14 mouse cellular contexts compared by ENCODE assay signal in the genomic region with DNA sequence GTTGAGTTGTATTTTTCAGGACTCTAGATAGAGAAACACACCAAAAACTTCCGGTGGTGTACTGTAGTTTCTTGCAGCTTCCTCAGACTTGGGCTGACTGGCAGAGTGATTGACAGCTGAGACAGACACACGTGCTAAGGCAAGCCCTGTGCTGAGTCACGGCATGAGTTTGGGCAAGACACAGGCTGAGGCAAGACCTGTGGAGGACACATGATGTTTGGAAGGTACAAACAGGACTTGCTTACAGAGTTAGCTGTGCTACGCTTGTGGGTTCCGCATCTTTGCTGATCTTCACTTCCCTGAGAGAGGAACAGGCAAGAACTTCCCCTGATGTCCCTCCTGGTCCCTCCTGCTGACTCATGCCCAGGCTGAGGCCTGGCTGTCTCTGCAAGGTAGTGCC. TPM values are rescaled to one million over a fixed set of nuclear protein-coding genes. Genes with fewer than 3 reads are reported as not detected.
DNase-seq lines count a peak whose midpoint lies in the region; ATAC-seq and TF ChIP-seq lines count a peak whose summit lies in the region.
"Had no signal": no experiment of that assay in that cellular context is flagged by ENCODE, and none has a peak within 500 bp of the region (broad histone marks: within the 10 kb centered on the region; RNA-seq: fewer than 3 reads in every experiment).

No protein-coding gene starts in this region.

- no peaks in the 10 kb centered on the region for H3K27me3 ChIP-seq in lung, postnatal 0 days (replicated peaks; ENCODE audit: insufficient read depth, low read length)
- H3K27me3 ChIP-seq in Patski: no peaks in the 10 kb centered on the region
- H3K27me3 ChIP-seq in stomach, embryonic 15.5 days (replicated peaks): no peaks in the 10 kb centered on the region
- H3K27me3 ChIP-seq: embryonic facial prominence, embryonic 13.5 days; kidney, embryonic 15.5 days had no signal

- H3K27ac ChIP-seq in lung, postnatal 0 days (ENCODE audit: low read length): no peak overlapping the region
- H3K27ac ChIP-seq in stomach, embryonic 15.5 days: no peak overlapping the region
- H3K27ac ChIP-seq: embryonic facial prominence, embryonic 13.5 days; kidney, embryonic 15.5 days had no signal

- CTCF ChIA-PET in Patski (lab: Charles Lee): no interaction called here

- no peak overlapping the region for H3K4me2 ChIP-seq in lung, postnatal 0 days (replicated peaks; ENCODE audit: low read depth, low read length)
- no peak overlapping the region for H3K4me2 ChIP-seq in stomach, embryonic 15.5 days
- H3K4me2 ChIP-seq: embryonic facial prominence, embryonic 13.5 days; heart, embryonic 11.5 days; kidney, embryonic 15.5 days; lung, embryonic 14.5 days had no signal

- no peak for DNase-seq in lung, postnatal 0 days (ENCODE audit: low spot score)
- DNase-seq in lung, postnatal 4 days: no peak
- DNase-seq in Patski (ENCODE audit: low read depth, low spot score): no peak
- DNase-seq in thymus, postnatal 10 days (ENCODE audit: low spot score in 2 of 2): no peak
- DNase-seq in right cerebral cortex, adult 18-20 months: no peak
- DNase-seq: gastrocnemius, postnatal 14 days; lung, embryonic 14.5 days; thymus, adult 18-20 months had no signal

- in situ Hi-C loops in Patski (cut with MboI; ENCODE audit: low pct_unique_long_range_greater_than_20kb): no loop called here

- no peak overlapping the region for H3K9ac ChIP-seq in lung, postnatal 0 days (replicated peaks; ENCODE audit: low read depth)
- no peak overlapping the region for H3K9ac ChIP-seq in stomach, embryonic 15.5 days
- H3K9ac ChIP-seq: embryonic facial prominence, embryonic 13.5 days; kidney, embryonic 15.5 days; lung, embryonic 14.5 days had no signal

- ATAC-seq in lung, postnatal 0 days: peak; percentile 27; the same call in 1 of the 2 replicates
- peak; percentile 17 for ATAC-seq in Patski
- peak; percentile 52 for ATAC-seq in common myeloid progenitor, adult 5-6 weeks (replicated peaks; ENCODE audit: low read depth, poor library complexity, severe bottlenecking)
- ATAC-seq in stomach, embryonic 15.5 days (ENCODE audit: insufficient read depth, low FRiP score, low read depth): 0 out of 2 replicates have a peak, but pooled peaks have one; percentile 11

- H3K4me1 ChIP-seq in lung, postnatal 0 days (ENCODE audit: insufficient read depth, low read depth, low read length): peaks cover 6% of the 10 kb centered on the region; the same call in 1 of the 2 replicates
- no peaks in the 10 kb centered on the region; the same call in 1 of the 2 replicates for H3K4me1 ChIP-seq in stomach, embryonic 15.5 days

- no peaks in the 10 kb centered on the region for H3K36me3 ChIP-seq in lung, postnatal 0 days (ENCODE audit: insufficient read depth, low read length)
- no peaks in the 10 kb centered on the region for H3K36me3 ChIP-seq in stomach, embryonic 15.5 days
- H3K36me3 ChIP-seq: embryonic facial prominence, embryonic 13.5 days; kidney, embryonic 15.5 days had no signal

- 81% methylated on average over 5 of the region's 5 CpGs for WGBS in lung, postnatal 0 days
- WGBS in stomach, embryonic 15.5 days: 81% methylated on average over 5 of the region's 5 CpGs

- no peak overlapping the region for H3K4me3 ChIP-seq in lung, postnatal 0 days (ENCODE audit: low read depth, low read length)
- H3K4me3 ChIP-seq in stomach, embryonic 15.5 days (replicated peaks): no peak overlapping the region
- H3K4me3 ChIP-seq: embryonic facial prominence, embryonic 13.5 days; kidney, embryonic 15.5 days; myocyte had no signal

- TF ChIP-seq CTCF in lung, postnatal 0 days (IDR thresholded peaks at IDR 0.05): no peak
- TF ChIP-seq CTCF in Patski (IDR thresholded peaks at IDR 0.05): no peak

- POLR2A ChIA-PET in Patski (lab: Charles Lee): no interaction called here

- TF ChIP-seq EP300 in lung, postnatal 0 days (IDR thresholded peaks at IDR 0.05): no peak

- H3K9me3 ChIP-seq in lung, postnatal 0 days (ENCODE audit: low read length): no peaks in the 10 kb centered on the region
- no peaks in the 10 kb centered on the region for H3K9me3 ChIP-seq in stomach, embryonic 15.5 days
- H3K9me3 ChIP-seq: embryonic facial prominence, embryonic 13.5 days; kidney, embryonic 15.5 days had no signal

RNA-seq across cellular contexts. Expression of a gene that starts 17.3 kb away (rescaled TPM):
- polyA plus RNA-seq in lung, postnatal 0 days (2015; fragmentation: Nextera tagmentation; extraction: Ambion mirVana): 6.0 and 7.3 TPM in 2 replicates
- 3.5 TPM for polyA plus RNA-seq in Patski (2021)
- 11.1 and 15.4 TPM in 2 replicates for total RNA-seq in common myeloid progenitor, adult 5-6 weeks (2017)
- polyA plus RNA-seq in stomach, embryonic 15.5 days (2015; fragmentation: Nextera tagmentation; extraction: Ambion mirVana): 8.2 and 10.5 TPM in 2 replicates

RNA-seq across cellular contexts. Expression of a gene that starts 55.7 kb away (rescaled TPM):
- 21.7 and 23.3 TPM in 2 replicates for polyA plus RNA-seq in lung, postnatal 0 days (2015; fragmentation: Nextera tagmentation; extraction: Ambion mirVana)
- polyA plus RNA-seq in Patski (2021): 51.8 TPM
- 15.5 and 17.9 TPM in 2 replicates for total RNA-seq in common myeloid progenitor, adult 5-6 weeks (2017)
- polyA plus RNA-seq in stomach, embryonic 15.5 days (2015; fragmentation: Nextera tagmentation; extraction: Ambion mirVana): 24.6 and 25.6 TPM in 2 replicates
